Mouse (Mus musculus): ENCODE data around the gene Fam78b. TPM values are rescaled to one million over a fixed set of nuclear protein-coding genes. Genes with fewer than 3 reads are reported as not detected.
A peak's percentile ranks its signal among the peaks of the same experiment; 100 is the strongest.

The Fam78b gene
- polyA plus RNA-seq, 1 experiment from 2014 or later = 15.3 TPM

DNA sequence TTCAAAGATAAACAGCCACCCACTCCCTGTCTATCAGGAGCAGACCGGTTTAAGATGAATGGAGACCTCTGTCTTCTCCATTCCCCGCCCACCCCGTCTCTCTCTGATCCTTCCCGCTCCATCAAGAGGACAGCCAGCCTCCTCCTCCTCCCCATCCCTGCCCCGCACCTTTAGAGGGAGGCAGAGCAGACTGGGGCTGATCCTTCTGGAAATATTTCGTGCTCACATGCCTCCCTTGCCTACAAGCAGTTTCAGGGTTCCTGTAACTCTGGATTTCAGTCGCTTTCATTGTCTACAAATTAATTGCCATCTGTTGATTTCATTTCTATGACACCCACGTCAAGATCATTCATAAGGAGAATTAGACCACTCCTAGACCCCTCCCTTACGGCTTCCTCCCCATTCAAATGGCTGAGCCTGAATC lies 20.8 kb downstream of the Fam78b start:
- no peak overlapping the region for H3K4me3 ChIP-seq (replicated peaks; ENCODE audit: low read length)
- WGBS = 54% methylated on average over 9 of the region's 9 CpGs
- no peak for ATAC-seq (ENCODE audit: low FRiP score)
- H3K9me3 ChIP-seq (ENCODE audit: control insufficient read depth, low read length) = no peaks in the 10 kb centered on the region; the same call in 1 of the 2 replicates
- no peak overlapping the region for H3K9ac ChIP-seq
- no peaks in the 10 kb centered on the region for H3K27me3 ChIP-seq (ENCODE audit: control insufficient read depth, insufficient read depth, low read length)
- peaks cover 21% of the 10 kb centered on the region; the same call in 1 of the 2 replicates for H3K4me1 ChIP-seq (replicated peaks; ENCODE audit: control insufficient read depth, insufficient read depth, low read length)
- no peak overlapping the region for H3K4me2 ChIP-seq (replicated peaks)
- no peaks in the 10 kb centered on the region for H3K36me3 ChIP-seq (replicated peaks; ENCODE audit: control insufficient read depth, insufficient read depth)
- no peak for DNase-seq (ENCODE audit: low spot score)
- 0 out of 2 replicates have a peak overlapping the region, but pooled peaks have one; percentile 2 for H3K27ac ChIP-seq

DNA sequence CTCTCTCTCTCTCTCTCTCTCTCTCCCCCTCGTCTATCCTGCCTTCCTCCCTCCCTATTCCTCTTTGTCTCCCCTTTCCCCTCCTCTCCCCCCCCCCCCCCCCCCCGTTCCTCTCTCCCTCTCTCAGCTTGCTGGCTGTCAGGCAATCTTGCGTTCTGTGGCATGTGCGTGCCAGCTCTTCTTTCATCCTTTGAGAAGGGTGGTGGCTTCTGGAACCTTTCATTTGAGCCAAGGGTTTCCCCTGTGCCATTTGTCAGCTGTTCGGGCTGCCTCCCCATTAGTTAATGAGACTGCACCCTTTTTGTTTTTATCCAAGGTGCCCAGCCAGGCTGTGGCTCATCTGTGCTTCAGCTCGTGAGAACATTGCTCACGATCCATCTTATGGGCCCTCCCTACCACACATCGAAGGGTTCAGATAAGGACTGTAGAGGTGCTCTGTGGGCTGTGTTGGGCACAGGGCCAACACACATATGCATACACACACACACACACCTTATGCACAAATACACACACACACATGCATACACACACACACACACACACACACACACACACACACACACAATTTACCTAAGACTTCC lies 21.4 kb downstream of the Fam78b start:
- H3K4me3 ChIP-seq (replicated peaks; ENCODE audit: low read length) = no peak overlapping the region
- H3K36me3 ChIP-seq (replicated peaks; ENCODE audit: control insufficient read depth, insufficient read depth) = no peaks in the 10 kb centered on the region
- H3K27ac ChIP-seq = no peak overlapping the region
- no peaks in the 10 kb centered on the region for H3K27me3 ChIP-seq (ENCODE audit: control insufficient read depth, insufficient read depth, low read length)
- DNase-seq (ENCODE audit: low spot score) (no peak), ATAC-seq (ENCODE audit: low FRiP score) (peak; percentile 57; the same call in 1 of the 2 replicates)
- H3K4me1 ChIP-seq (replicated peaks; ENCODE audit: control insufficient read depth, insufficient read depth, low read length) = peaks cover 21% of the 10 kb centered on the region; the same call in 1 of the 2 replicates
- H3K9me3 ChIP-seq (ENCODE audit: control insufficient read depth, low read length) = peaks cover 6% of the 10 kb centered on the region
- no peak overlapping the region for H3K4me2 ChIP-seq (replicated peaks)
- H3K9ac ChIP-seq = no peak overlapping the region
- WGBS = 35% methylated on average over 8 of the region's 8 CpGs

DNA sequence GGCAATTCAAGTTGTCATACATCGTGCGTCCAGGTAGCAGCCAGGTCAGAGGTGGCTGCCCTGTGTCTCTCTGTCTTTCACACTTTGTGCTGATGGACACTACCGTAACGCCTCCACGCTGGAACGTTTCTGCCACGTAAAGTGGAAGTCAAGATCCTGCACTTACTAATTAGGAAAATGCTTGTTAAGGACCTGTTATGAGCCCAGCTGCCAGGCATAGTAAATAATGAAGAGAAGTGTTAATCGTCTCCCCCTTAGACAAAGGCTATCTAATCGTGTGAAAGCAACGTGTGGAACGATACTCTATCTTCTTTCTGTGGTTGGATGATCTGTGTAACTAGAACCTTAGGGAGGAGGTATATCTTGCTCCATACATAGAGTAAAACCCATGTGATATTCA lies 22.6 kb downstream of the Fam78b start:
- peaks cover 21% of the 10 kb centered on the region; the same call in 1 of the 2 replicates for H3K4me1 ChIP-seq (replicated peaks; ENCODE audit: control insufficient read depth, insufficient read depth, low read length)
- DNase-seq (ENCODE audit: low spot score) (no peak), ATAC-seq (ENCODE audit: low FRiP score) (no peak)
- H3K27ac ChIP-seq = no peak overlapping the region
- peaks cover 10% of the 10 kb centered on the region for H3K9me3 ChIP-seq (ENCODE audit: control insufficient read depth, low read length)
- no peak overlapping the region for H3K4me2 ChIP-seq (replicated peaks)
- H3K9ac ChIP-seq = no peak overlapping the region
- no peaks in the 10 kb centered on the region for H3K36me3 ChIP-seq (replicated peaks; ENCODE audit: control insufficient read depth, insufficient read depth)
- 79% methylated on average over 11 of the region's 11 CpGs for WGBS
- H3K4me3 ChIP-seq (replicated peaks; ENCODE audit: low read length) = no peak overlapping the region
- H3K27me3 ChIP-seq (ENCODE audit: control insufficient read depth, insufficient read depth, low read length) = no peaks in the 10 kb centered on the region

DNA sequence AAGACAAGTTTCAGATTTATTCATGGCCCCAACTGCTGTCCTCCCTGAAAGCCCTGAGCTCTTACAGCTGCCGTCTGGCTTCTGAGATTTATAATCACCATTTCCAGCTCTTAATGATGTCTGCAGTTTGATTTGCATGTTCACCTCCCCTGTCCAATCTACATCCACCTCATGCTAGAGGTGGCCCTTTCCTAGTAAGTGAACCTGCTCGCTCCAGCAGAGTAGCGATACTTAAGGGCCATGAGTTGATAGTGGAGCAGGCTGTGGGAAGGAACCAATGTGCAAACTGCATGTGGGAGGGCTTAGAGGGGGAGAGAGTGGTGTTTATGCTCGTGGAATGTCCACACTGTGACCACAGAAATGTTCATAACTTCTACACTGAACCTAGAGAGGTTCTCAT lies 23.7 kb downstream of the Fam78b start:
- WGBS = 72% methylated on average over 4 of the region's 4 CpGs
- no peaks in the 10 kb centered on the region for H3K27me3 ChIP-seq (ENCODE audit: control insufficient read depth, insufficient read depth, low read length)
- no peak for ATAC-seq (ENCODE audit: low FRiP score)

DNA sequence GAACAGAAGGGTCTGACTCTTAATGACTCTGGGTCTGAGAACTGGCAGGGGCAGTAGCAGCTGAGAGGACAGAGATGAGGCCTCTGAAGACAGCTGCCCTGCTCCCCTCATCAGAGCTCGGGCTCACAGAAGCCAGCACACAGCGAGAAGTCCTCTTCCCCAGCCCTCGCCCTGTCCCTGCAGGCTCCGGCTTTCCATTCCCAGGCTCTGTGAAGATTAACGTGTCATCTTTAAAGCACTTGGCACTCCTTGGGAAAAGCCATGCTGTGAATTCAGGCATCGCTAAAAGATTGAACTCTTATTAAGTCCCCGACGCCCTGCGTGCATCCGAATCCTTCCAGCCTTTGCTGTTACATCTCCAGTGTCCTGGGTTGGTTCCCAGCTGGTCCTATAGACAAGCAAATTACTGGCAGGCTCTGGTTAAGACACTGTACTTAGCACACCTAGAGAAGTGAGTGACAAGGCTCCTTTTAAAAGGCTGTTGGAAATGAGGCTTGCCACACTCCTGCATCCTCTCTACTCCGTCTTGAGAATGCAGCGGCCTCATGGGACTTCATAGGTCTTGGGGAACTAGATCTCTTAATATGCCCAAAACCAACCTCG lies 30.9 kb downstream of the Fam78b start:
- Histone ChIP-seq H3K36me3 (replicated peaks; ENCODE audit: control insufficient read depth, insufficient read depth) (no peaks in the 10 kb centered on the region), H3K27ac (peak overlapping the region; percentile 38), H3K4me2 (replicated peaks) (no peak overlapping the region), H3K9me3 (ENCODE audit: control insufficient read depth, low read length) (peaks cover 9% of the 10 kb centered on the region), H3K4me1 (replicated peaks; ENCODE audit: control insufficient read depth, insufficient read depth, low read length) (no peaks in the 10 kb centered on the region; the same call in 1 of the 2 replicates), H3K27me3 (ENCODE audit: control insufficient read depth, insufficient read depth, low read length) (no peaks in the 10 kb centered on the region), H3K4me3 (replicated peaks; ENCODE audit: low read length) (no peak overlapping the region), H3K9ac (no peak overlapping the region)
- ATAC-seq (ENCODE audit: low FRiP score) (peak; percentile 66; the same call in 1 of the 2 replicates), DNase-seq (ENCODE audit: low spot score) (no peak)
- 46% methylated on average over 13 of the region's 13 CpGs for WGBS

More for the DNA sequence above, 23.7 kb downstream of the Fam78b start:
- DNase-seq (ENCODE audit: low spot score) = no peak
- H3K9me3 ChIP-seq (ENCODE audit: control insufficient read depth, low read length) = peaks cover 10% of the 10 kb centered on the region
- no peak overlapping the region for H3K9ac ChIP-seq
- H3K4me2 ChIP-seq (replicated peaks) = no peak overlapping the region
- H3K36me3 ChIP-seq (replicated peaks; ENCODE audit: control insufficient read depth, insufficient read depth) = no peaks in the 10 kb centered on the region
- no peak overlapping the region for H3K27ac ChIP-seq
- H3K4me3 ChIP-seq (replicated peaks; ENCODE audit: low read length) = no peak overlapping the region
- H3K4me1 ChIP-seq (replicated peaks; ENCODE audit: control insufficient read depth, insufficient read depth, low read length) = peaks cover 21% of the 10 kb centered on the region; the same call in 1 of the 2 replicates

DNA sequence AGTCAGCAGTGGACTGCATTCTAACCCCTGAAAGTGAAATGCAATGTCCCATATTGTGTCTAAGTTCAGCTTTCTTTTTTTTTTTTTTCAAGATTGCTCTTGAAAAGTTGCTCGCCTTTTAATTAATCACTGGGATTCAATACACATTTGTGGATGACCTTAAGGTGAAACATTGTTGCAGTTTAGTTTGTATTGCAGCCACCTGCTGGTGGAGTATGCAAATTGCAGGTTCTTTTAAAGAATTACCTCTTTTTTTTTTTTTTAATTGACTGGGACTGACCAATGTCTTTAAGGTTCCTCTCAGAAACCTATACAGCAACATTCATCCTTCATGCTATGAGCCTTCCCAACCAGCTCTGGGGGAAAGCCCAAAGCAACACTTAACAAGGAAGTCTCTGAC lies 33.2 kb downstream of the Fam78b start:
- Histone ChIP-seq H3K4me3 (replicated peaks; ENCODE audit: low read length) (no peak overlapping the region), H3K27me3 (ENCODE audit: control insufficient read depth, insufficient read depth, low read length) (no peaks in the 10 kb centered on the region), H3K36me3 (replicated peaks; ENCODE audit: control insufficient read depth, insufficient read depth) (no peaks in the 10 kb centered on the region), H3K9me3 (ENCODE audit: control insufficient read depth, low read length) (no peaks in the 10 kb centered on the region), H3K9ac (no peak overlapping the region), H3K27ac (no peak overlapping the region), H3K4me2 (replicated peaks) (no peak overlapping the region), H3K4me1 (replicated peaks; ENCODE audit: control insufficient read depth, insufficient read depth, low read length) (peaks cover 5% of the 10 kb centered on the region; the same call in 1 of the 2 replicates)
- DNase-seq (ENCODE audit: low spot score) (no peak), ATAC-seq (ENCODE audit: low FRiP score) (no peak)
- 92% methylated on average over 1 of the region's 1 CpGs for WGBS

DNA sequence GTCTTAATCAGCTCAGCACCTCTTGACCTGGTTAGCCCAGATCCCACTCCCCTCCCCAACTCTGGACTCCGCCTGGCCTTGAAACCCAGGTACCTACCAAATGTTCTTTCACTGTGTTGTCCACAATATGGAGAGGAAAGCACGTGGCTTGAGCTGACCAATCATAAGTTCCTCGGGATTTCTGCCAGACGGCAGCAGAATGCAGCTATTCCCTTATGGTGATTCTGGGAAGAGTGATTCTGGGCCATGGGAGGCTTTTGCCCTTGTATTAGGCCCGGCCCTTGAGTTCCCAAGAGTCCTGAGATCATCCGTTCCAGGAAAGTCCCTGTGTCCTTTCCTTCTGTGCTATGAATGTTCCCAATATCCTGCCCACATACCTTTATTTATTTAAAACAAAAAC lies 41.3 kb downstream of the Fam78b start:
- H3K9me3 ChIP-seq (ENCODE audit: control insufficient read depth, low read length) = peaks cover 5% of the 10 kb centered on the region; the same call in 1 of the 2 replicates
- H3K36me3 ChIP-seq (replicated peaks; ENCODE audit: control insufficient read depth, insufficient read depth) = no peaks in the 10 kb centered on the region
- H3K9ac ChIP-seq = no peak overlapping the region
- peaks cover 19% of the 10 kb centered on the region for H3K4me1 ChIP-seq (replicated peaks; ENCODE audit: control insufficient read depth, insufficient read depth, low read length)
- H3K27me3 ChIP-seq (ENCODE audit: control insufficient read depth, insufficient read depth, low read length) = no peaks in the 10 kb centered on the region
- no peak overlapping the region for H3K4me2 ChIP-seq (replicated peaks)
- 79% methylated on average over 6 of the region's 6 CpGs for WGBS
- no peak for ATAC-seq (ENCODE audit: low FRiP score)
- no peak for DNase-seq (ENCODE audit: low spot score)
- H3K4me3 ChIP-seq (replicated peaks; ENCODE audit: low read length) = no peak overlapping the region
- H3K27ac ChIP-seq = no peak overlapping the region

DNA sequence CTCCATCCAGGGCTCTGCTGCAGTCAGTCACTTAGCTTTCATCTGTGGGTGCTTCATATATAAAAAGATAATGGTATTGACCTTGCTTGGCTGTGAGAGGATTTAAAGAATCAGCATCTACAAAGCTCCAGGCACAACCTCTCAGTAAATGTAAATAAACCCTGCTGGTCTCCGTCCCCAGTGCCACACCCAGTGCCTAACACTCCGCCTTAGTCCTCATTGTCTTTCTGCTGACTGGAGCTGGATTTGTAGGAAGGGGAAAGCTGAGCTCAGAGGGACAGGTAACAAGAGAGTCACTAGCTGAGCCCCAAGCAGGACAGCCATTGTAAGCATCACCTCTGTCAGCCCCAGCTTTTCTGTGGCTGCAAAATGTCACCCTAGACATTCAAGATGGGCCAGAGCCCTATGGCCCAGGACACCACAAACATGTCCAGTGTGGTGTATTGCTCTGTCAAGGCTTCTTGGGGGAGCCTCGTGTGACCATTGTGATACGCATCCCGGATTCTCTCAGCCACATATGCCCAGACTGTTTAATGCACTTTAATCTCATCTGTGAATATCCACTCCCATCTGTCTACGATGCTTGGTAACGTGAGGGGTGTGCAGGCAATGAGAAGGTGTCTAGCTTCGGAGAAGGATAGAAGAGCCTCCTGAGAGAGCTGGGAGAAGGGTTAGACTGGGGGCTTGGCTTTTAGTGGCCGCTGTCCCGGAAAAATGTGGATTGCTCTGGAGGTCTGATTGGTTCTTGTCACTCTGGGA lies 45.1 kb downstream of the Fam78b start:
- H3K36me3 ChIP-seq (replicated peaks; ENCODE audit: control insufficient read depth, insufficient read depth) = no peaks in the 10 kb centered on the region
- H3K4me1 ChIP-seq (replicated peaks; ENCODE audit: control insufficient read depth, insufficient read depth, low read length) = peaks cover 17% of the 10 kb centered on the region
- WGBS = 48% methylated on average over 10 of the region's 10 CpGs
- H3K4me2 ChIP-seq (replicated peaks) = no peak overlapping the region
- H3K9me3 ChIP-seq (ENCODE audit: control insufficient read depth, low read length) = peaks cover 3% of the 10 kb centered on the region; the same call in 1 of the 2 replicates
- no peak for ATAC-seq (ENCODE audit: low FRiP score)
- no peaks in the 10 kb centered on the region for H3K27me3 ChIP-seq (ENCODE audit: control insufficient read depth, insufficient read depth, low read length)
- H3K9ac ChIP-seq = no peak overlapping the region
- peak overlapping the region; percentile 41; the same call in 1 of the 2 replicates for H3K27ac ChIP-seq
- H3K4me3 ChIP-seq (replicated peaks; ENCODE audit: low read length) = no peak overlapping the region
- DNase-seq (ENCODE audit: low spot score) = no peak

DNA sequence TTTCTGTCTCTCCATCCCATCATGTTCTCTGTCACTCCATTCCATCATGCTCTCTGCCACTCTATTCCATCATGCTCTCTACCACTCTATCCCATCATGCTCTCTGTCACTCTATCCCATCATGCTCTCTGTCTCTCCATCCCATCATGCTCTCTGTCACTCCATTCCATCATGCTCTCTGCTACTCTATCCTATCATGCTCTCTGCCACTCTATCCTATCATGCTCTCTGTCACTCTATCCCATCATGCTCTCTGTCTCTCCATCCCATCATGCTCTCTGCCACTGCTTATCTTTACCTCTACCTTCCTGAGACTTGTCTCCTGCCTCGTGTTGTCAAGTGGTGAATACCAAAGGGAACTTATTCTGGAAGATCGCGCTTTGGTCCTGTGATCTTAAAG lies 49.6 kb downstream of the Fam78b start:
- Histone ChIP-seq H3K4me2 (replicated peaks) (no peak overlapping the region), H3K4me1 (replicated peaks; ENCODE audit: control insufficient read depth, insufficient read depth, low read length) (peaks cover 17% of the 10 kb centered on the region), H3K36me3 (replicated peaks; ENCODE audit: control insufficient read depth, insufficient read depth) (no peaks in the 10 kb centered on the region), H3K27me3 (ENCODE audit: control insufficient read depth, insufficient read depth, low read length) (no peaks in the 10 kb centered on the region), H3K9ac (no peak overlapping the region), H3K4me3 (replicated peaks; ENCODE audit: low read length) (no peak overlapping the region), H3K27ac (no peak overlapping the region), H3K9me3 (ENCODE audit: control insufficient read depth, low read length) (no peaks in the 10 kb centered on the region)
- no peak for DNase-seq (ENCODE audit: low spot score)
- WGBS = 89% methylated on average over 3 of the region's 3 CpGs
- ATAC-seq (ENCODE audit: low FRiP score) = no peak

All from hindbrain, embryonic 14.5 days (tissue).